Mouse (Mus musculus) Patski (cell line): ENCODE data around the gene Spata21. TPM values are rescaled to one million over a fixed set of nuclear protein-coding genes. Genes with fewer than 3 reads are reported as not detected.

ENCODE experiments used
- ATAC-seq: fragments of 100-300 bp; one replicate; pipeline ENCODE4 v1.8.0; 2021
- CTCF ChIA-PET: fragments of 350-600 bp; sonication (Branson Sonifier 250); formaldehyde crosslinking; loops from one replicate; lab custom pipeline; 2022; ENCODE audit warnings: inconsistent platforms; lab: Charles Lee
- POLR2A ChIA-PET: fragments of 350-600 bp; sonication (Branson Sonifier 250); formaldehyde crosslinking; loops from one replicate; lab custom pipeline; 2022; ENCODE audit warnings: antibody characterized with exemption, inconsistent platforms; lab: Charles Lee
- DNase-seq: peaks from one replicate; pipeline ENCODE4 v3.0.0-alpha.2; 2011; ENCODE audit warnings: low read depth, low spot score
- H3K27me3 ChIP-seq: fragments of 371-371 bp; one replicate; pipeline ENCODE4 v1.5.1; 2021
- CTCF ChIP-seq: fragments of 100-300 bp; IDR thresholded peaks from one replicate; pipeline ENCODE4 v1.5.1; 2021
- in situ Hi-C: fragments of 300-500 bp; cut with MboI; formaldehyde crosslinking; loops from 3 replicates; pipeline ENCODE4 v1.11.1; 2018; ENCODE audit warnings: low pct_unique_long_range_greater_than_20kb, mixed read lengths
- polyA plus RNA-seq: library from polyadenylated mRNA; unstranded; gene quantifications from one replicate; pipeline ENCODE4 v1.2.3, GENCODE M21; 2021

Gene Spata21
- polyA plus RNA-seq, result not detected

DNA sequence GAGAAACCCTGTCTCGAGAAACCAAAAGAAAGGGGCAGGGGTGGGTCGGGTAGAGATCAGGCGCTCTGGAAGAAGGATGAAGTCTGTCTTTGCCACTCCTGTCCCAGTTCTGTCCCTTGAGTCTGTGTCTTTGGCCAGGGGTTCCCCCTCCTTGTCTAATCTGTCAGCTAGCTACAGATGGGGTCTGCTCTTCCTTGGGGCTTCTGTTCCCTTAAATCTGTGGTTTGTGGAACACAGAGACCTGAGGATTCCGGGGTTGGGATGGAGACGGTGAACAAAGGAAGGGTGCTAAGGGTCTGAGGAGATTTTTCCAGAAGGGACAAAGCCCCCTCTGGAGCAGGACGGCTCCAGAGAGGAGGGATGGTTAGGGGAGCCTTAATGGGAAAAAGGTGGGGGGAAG is at the start of gene Spata21:
Gene Spata21, plus strand, starts transcription at position 301 of the 400 bp plus-strand sequence.
- in situ Hi-C loops, result no loop called here
- ATAC-seq (no peak), DNase-seq (no peak)
- no peaks in the 10 kb centered on the region for H3K27me3 ChIP-seq
- POLR2A ChIA-PET, result no interaction called here
- CTCF ChIA-PET, result no interaction called here
- TF ChIP-seq CTCF, result no peak

DNA sequence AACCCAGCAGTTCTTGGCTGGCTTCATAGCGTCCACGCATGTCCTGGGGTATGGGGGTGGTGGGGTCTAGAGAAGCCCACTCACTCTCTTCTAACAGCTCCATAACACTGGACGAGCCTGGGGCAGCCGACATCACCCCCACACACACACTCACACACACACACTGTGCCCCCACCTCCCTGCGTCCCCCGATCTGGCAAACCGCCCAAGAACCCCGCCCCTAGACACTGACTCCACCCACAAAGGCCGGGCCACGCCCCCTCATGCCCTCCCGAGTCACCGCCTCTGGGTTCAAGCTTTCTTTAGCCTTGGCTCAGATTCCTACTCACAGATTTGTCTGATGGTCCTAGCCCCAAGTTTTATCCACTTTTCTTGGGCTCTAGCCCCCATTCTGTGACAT is 47.0 kb upstream of the Spata21 start:
- ChIA-PET CTCF (interaction anchor here (1.0 to 1.4 kb wide), 2 partner anchors 9 to 22 kb away, joined by 3 to 4 read pairs; no protein-coding TSS in a partner anchor), POLR2A (no interaction called here)
- no peaks in the 10 kb centered on the region for H3K27me3 ChIP-seq
- ATAC-seq, result no peak
- TF ChIP-seq CTCF, result no peak
- in situ Hi-C loops, result no loop called here
- no peak for DNase-seq

DNA sequence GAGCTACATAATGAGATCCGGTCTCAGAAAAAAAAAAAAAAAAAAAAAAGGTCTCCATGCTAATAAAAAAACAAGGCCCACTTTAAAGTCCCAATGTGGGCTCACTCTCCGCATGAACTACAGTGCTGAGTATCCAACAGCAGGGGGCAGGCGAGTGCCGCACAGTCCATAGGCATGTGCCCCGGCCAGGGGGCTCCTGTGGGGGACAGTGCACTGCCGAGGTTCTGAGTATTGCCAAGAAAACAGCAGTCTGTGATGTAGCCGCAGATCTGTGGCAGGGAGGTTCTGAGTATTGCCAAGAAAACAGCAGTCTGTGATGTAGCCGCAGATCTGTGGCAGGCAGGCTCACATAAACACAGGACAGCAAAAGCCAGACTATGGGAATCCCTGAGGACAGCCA is 43.3 kb upstream of the Spata21 start:
- DNase-seq (no peak), ATAC-seq (no peak)
- CTCF ChIA-PET, result interaction anchor here (1.3 to 1.9 kb wide), 4 partner anchors 13 to 31 kb away, joined by 3 to 4 read pairs (median 4); no protein-coding TSS in a partner anchor

DNA sequence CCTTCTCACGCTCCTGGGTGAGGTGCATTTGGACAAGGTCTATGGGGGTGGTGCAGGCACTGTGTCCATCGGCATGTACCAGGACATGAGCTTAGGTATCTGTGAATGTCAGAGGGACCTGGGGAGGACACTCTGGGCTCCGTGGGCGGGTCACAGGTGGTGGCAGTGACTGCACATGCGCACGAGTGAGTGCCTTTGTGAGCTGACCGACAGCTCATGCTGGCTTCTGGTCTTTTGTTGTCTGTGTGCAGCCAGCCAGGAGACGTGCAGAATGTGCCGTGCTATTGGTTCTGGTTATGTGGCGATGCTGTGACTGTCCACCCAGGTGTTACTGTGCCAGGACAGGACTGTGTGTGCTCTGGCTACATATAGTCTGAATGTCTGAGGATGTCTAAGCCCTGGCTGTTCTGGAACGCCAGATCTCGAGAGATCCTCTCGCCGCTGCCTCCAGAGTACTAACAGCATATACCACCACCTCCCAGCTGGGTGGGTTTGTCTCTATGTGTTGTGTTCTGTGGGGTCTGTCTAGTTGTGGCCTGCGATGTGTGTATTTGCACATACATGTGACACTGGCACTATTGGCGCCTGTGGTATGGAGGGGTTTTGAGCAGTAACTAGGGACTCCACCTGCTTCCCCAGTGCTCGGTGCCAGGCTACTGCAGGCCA is 39.2 kb upstream of the Spata21 start:
- in situ Hi-C loops, result no loop called here
- POLR2A ChIA-PET, result no interaction called here
- CTCF ChIA-PET, result no interaction called here
- ATAC-seq, result no peak
- H3K27me3 ChIP-seq, result no peaks in the 10 kb centered on the region
- no peak for TF ChIP-seq CTCF
- DNase-seq, result no peak

More for the DNA sequence above, 43.3 kb upstream of the Spata21 start:
- TF ChIP-seq CTCF, result no peak
- in situ Hi-C loops, result no loop called here
- POLR2A ChIA-PET, result no interaction called here
- no peaks in the 10 kb centered on the region for H3K27me3 ChIP-seq

DNA sequence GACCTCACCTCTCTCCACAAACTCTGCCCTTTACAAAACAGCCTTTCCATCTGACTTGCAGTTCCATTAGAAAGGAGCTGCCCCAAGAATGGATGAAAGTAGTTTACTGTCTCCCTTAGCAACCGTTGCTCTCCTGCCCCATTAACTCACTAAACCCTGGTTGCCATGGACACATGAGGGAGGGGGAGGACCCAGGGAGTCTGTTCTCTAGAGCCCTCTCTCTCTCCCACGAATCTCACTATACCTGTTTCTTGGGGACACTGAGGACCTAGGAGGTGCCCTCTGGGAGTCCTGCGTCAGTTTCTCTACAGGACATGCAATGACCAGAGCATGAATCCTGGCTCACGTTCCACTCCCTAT is 38.7 kb upstream of the Spata21 start:
- in situ Hi-C loops, result no loop called here
- ChIA-PET POLR2A (no interaction called here), CTCF (interaction anchor here (1.0 kb wide), 1 partner anchor 9 kb away, joined by 3 read pairs; no protein-coding TSS in a partner anchor)
- H3K27me3 ChIP-seq, result no peaks in the 10 kb centered on the region
- DNase-seq (no peak), ATAC-seq (no peak)
- TF ChIP-seq CTCF, result no peak

DNA sequence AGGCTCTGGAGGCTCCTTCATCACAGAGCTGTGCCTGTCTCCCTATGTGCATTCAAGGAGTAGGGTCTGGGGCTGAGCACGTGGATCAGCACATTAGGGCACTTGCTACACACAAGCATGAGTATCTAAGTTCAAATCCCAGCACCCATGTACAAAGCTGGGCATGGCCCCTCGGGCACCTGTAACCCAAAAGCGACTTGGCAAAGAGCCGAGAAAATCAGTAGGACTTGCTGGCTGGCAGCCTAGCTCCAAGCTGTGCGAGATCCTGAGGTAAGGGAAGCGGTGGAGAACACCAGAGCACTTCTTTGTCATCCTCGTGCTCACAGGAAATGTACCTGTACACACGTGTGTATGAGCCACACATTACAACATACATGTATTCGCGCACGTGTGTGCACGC is 35.7 kb upstream of the Spata21 start:
- ChIA-PET POLR2A (no interaction called here), CTCF (interaction anchor here (0.9 to 1.2 kb wide), 2 partner anchors 13 to 14 kb away, joined by 3 read pairs; no protein-coding TSS in a partner anchor)
- H3K27me3 ChIP-seq, result no peaks in the 10 kb centered on the region
- in situ Hi-C loops, result no loop called here
- DNase-seq, result no peak
- no peak for ATAC-seq
- TF ChIP-seq CTCF, result no peak

DNA sequence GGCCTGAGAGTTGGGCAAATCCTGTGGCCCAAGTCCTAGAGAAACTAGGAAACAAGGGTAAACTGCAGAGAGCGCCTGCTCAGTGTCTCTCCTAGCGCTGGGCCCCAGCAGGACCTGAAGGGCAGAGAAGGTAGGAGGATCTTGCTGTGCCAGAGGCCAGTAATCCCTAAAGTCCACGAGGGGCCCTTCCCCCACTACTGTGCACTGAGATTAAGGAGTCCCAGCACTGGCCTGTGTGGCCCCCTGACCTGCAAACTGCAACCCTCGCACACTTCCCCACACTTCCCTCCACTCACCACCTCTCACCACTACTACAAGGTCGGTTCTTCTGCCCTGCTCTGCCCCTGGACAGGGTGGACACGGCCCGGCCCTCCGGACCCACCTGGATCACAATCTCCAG is 35.0 kb upstream of the Spata21 start:
- in situ Hi-C loops, result no loop called here
- CTCF ChIA-PET, result no interaction called here

DNA sequence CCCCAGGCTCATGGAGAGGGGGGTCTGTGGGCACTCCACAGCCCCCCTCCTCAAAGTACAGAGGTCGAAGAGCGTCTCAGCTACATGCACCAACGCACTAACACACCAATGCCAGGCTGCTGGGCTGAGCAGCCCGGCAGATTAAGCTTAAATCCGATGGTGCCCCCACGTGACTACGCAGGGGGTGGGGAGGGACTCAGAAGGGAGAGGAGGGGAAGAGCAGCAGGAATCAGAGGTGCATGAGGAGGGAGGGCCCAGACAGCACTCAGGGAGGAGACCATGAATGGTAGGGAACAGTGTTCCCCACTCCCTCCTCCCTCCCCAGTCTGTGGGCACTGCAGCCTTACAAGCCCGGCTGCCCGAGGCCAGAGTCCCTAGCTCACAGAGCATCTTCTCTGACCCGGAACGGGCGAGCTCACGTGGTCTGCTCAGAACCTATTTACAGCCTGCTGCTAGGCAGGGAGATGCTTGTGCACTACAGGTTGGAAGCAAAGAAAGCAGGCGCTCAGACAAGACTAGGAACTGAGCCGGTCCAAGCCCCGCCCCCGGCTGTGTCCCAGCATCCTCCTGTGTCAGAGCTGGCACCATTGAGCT is 34.5 kb upstream of the Spata21 start:
- CTCF ChIA-PET, result no interaction called here
- no peaks in the 10 kb centered on the region for H3K27me3 ChIP-seq
- POLR2A ChIA-PET, result interaction anchor here (0.7 kb wide), 1 partner anchor 26 kb away, joined by 3 read pairs; no protein-coding TSS in a partner anchor
- ATAC-seq (peak; percentile 66), DNase-seq (no peak)
- no peak for TF ChIP-seq CTCF
- in situ Hi-C loops, result no loop called here

More for the DNA sequence above, 35.0 kb upstream of the Spata21 start:
- TF ChIP-seq CTCF, result no peak
- no peaks in the 10 kb centered on the region for H3K27me3 ChIP-seq
- POLR2A ChIA-PET, result no interaction called here
- ATAC-seq, result no peak
- no peak for DNase-seq

DNA sequence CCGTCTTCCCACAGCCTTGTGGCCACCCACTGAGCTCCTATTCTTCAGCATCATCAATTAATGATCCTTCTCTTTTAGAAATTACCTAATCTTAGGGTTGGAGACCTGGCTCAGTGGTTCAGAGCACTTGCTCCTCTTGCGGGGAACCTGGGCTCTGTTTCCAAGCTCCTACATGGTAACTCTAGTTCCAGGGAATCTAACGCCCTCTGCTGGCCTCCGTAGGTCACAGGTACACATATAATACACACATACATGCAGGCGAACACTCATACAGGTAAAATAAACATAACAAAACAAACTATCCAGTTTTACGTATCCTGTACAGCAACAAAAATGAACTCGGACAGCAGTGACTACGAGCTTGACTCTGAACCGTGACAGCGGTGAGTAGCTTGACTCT is 31.2 kb upstream of the Spata21 start:
- ChIA-PET POLR2A (no interaction called here), CTCF (no interaction called here)
- H3K27me3 ChIP-seq, result no peaks in the 10 kb centered on the region
- TF ChIP-seq CTCF, result no peak
- DNase-seq (no peak), ATAC-seq (no peak)
- in situ Hi-C loops, result no loop called here

DNA sequence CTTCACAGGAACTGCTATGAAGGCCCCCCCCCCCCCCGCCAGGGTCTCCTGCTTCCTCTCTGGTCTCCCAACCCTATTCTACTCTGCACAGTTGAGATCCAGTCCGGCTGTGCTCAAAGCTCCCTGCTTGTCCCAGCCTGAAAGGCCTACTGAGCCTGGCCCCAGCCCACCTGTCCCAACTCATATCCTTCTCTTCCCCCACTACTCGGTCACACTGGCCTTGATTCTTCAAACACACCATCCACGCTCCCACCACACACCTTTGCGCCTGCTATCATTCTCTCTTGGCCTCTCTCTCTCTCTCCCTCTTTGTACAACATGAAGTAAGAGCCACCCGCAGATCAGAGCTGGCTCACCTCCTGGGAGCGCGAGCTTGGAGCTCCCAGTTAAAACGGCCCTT is 29.3 kb upstream of the Spata21 start:
- DNase-seq, result no peak
- CTCF ChIA-PET, result no interaction called here

DNA sequence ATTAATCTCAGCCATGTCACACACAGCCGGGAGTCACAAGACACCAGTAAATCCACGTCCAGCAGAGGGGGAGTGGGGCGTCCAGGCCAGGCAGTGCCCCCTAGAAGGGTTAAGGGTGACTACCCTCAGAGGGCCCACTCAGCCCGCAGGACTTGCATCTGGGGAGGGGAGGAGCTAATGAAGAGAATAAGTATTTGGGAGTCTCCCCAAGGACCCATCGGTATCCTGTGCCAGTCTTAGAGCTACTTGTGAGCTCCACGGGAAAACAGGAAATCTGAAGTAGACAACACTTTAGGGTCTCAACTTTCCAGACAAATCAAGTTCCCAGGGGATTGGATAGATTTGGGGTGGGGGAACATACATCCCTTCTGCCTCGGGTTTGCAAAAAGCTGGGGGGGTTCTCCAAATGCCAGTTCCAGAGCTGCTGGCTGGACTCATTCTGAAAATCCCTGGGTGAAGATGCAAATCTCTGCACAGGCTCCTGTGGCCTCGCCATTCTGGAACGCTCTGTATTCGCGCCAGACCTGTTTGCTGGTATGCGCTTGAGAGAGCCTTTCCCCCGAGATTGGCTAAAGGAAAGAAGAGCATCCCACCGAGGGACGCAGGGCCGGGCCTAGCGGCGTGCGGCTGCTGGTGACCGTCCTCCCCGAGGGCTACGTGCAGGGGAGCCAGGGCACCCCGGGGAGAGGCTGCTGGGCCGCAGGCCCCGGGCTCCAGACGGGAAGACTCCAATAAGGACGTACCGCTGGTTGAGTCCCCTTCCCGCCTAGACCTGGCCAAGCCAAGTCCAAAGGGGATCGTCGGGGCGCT is 28.3 kb upstream of the Spata21 start:
- no peaks in the 10 kb centered on the region for H3K27me3 ChIP-seq
- peak; percentile 53 for ATAC-seq
- no peak for DNase-seq
- POLR2A ChIA-PET, result interaction anchor here (0.6 kb wide), 1 partner anchor 104 kb away, joined by 4 read pairs; no protein-coding TSS in a partner anchor
- in situ Hi-C loops, result no loop called here
- CTCF ChIA-PET, result interaction anchor here (0.9 to 1.2 kb wide), 2 partner anchors 10 to 28 kb away, joined by 3 read pairs; no protein-coding TSS in a partner anchor
- TF ChIP-seq CTCF, result no peak

More for the DNA sequence above, 29.3 kb upstream of the Spata21 start:
- H3K27me3 ChIP-seq, result no peaks in the 10 kb centered on the region
- no peak for ATAC-seq
- POLR2A ChIA-PET, result no interaction called here
- in situ Hi-C loops, result no loop called here
- no peak for TF ChIP-seq CTCF
